Mouse (Mus musculus) bone marrow macrophage, adult 2 months (primary cell): ENCODE results near the gene Map2k2.

Experiments used
- CTCF ChIP-seq: IDR thresholded peaks from 2 replicates; pipeline ENCODE4 v1.5.1; 2012; ENCODE audit warnings: low read depth, mild to moderate bottlenecking, low read length, moderate library complexity
- POLR2A ChIP-seq: IDR thresholded peaks from 2 replicates; pipeline ENCODE4 v1.6.1; 2012; ENCODE audit warnings: mild to moderate bottlenecking, low read depth, low read length, borderline replicate concordance

DNA sequence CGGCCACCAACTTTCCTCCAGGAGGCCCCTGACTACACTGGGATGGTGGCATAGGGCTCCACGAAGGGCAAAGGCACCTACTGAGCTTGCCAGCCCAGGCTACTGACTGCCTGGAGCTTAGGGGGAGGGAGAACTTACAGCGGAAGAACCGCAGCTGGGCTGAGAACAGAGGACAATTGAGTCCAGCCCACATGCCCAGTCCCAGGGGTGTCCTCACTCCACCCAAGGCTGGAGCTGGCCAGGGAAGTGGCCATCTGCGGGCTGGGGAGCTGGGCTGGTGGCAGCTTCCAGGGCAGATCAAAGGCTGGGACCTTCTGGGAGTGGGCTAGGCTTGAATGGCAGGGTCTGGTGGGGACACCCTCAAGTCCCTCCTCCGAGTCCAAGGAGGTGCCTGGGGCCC lies 49.0 kb downstream of the Map2k2 start:
- no peak for TF ChIP-seq POLR2A
- no peak for TF ChIP-seq CTCF
